Mouse (Mus musculus) hindbrain, embryonic 15.5 days (tissue): ENCODE results near the gene Epn2. TPM values are rescaled to one million over a fixed set of nuclear protein-coding genes. Genes with fewer than 3 reads are reported as not detected.

Source experiments
- ATAC-seq: fragments of 200-750 bp; cut with Nextera tagmentation; 2 replicates; pipeline ENCODE4 v1.8.0; 2017; ENCODE audit warnings: low read depth, moderate number of reproducible peaks, moderate TSS enrichment; ENCODE audit not compliant: low FRiP score
- H3K27ac ChIP-seq: fragments of 300-500 bp; sonication (generic); replicated peaks from 2 replicates; pipeline ENCODE4 v1.5.1; 2015; ENCODE audit warnings: mild to moderate bottlenecking, inconsistent platforms
- H3K27me3 ChIP-seq: fragments of 300-500 bp; sonication (generic); 2 replicates; pipeline ENCODE4 v1.6.1; 2015; ENCODE audit warnings: control low read depth, inconsistent platforms
- H3K36me3 ChIP-seq: fragments of 300-500 bp; sonication (generic); 2 replicates; pipeline ENCODE4 v1.6.1; 2015; ENCODE audit warnings: control low read depth, inconsistent platforms
- H3K4me1 ChIP-seq: fragments of 300-500 bp; sonication (generic); replicated peaks from 2 replicates; pipeline ENCODE4 v1.6.1; 2015; ENCODE audit warnings: control low read depth, inconsistent platforms
- H3K4me2 ChIP-seq: fragments of 300-500 bp; sonication (generic); 2 replicates; pipeline ENCODE4 v1.6.1; 2015; ENCODE audit warnings: moderate library complexity, mild to moderate bottlenecking, inconsistent platforms
- H3K4me3 ChIP-seq: fragments of 300-500 bp; sonication (generic); 2 replicates; pipeline ENCODE4 v1.5.1; 2015; ENCODE audit warnings: mild to moderate bottlenecking, inconsistent platforms
- H3K9ac ChIP-seq: fragments of 300-500 bp; sonication (generic); 2 replicates; pipeline ENCODE4 v1.6.1; 2015; ENCODE audit warnings: inconsistent platforms
- H3K9me3 ChIP-seq: fragments of 300-500 bp; sonication (generic); 2 replicates; pipeline ENCODE4 v1.6.1; 2016; ENCODE audit warnings: control low read depth, inconsistent platforms
- WGBS: fragments of 180-500 bp; shearing (Covaris S2); methylation state at CpG from one replicate; pipeline ENCODE4 v1.1.7; 2015; 5-methylcytosine and 5-hydroxymethylcytosine counted together
- polyA plus RNA-seq: library from polyadenylated mRNA; unstranded; fragments of >200 nt; fragmentation: Nextera tagmentation; extraction: Ambion mirVana; gene quantifications from 2 replicates; pipeline ENCODE4 v1.2.1, GENCODE M21; 2015

Gene Epn2
- polyA plus RNA-seq, 1 experiment from 2014 or later = 79.6 TPM

GRCm38 (mm10) chr11:61468534-61468933 is 111.0 kb downstream of the Epn2 start:
- no peak for ATAC-seq
- no peaks in the 10 kb centered on the region for H3K27me3 ChIP-seq
- H3K4me1 ChIP-seq = no peaks in the 10 kb centered on the region
- H3K4me2 ChIP-seq = no peak overlapping the region
- H3K4me3 ChIP-seq = no peak overlapping the region
- H3K9me3 ChIP-seq = no peaks in the 10 kb centered on the region
- 77% methylated on average over 4 of the region's 4 CpGs for WGBS
- H3K27ac ChIP-seq = no peak overlapping the region
- no peaks in the 10 kb centered on the region for H3K36me3 ChIP-seq
- no peak overlapping the region for H3K9ac ChIP-seq

Other genes starting within 250 kb of the Epn2 start
- gene Slc47a2, start 236.8 kb downstream of the Epn2 start, polyA plus RNA-seq = 0.38 TPM in 1 of 2 replicates, not detected in the other
- 0.19 and 0.63 TPM in 2 replicates for gene Slc47a1, start 201.3 kb downstream of the Epn2 start, polyA plus RNA-seq
- gene Rnf112, start 125.6 kb downstream of the Epn2 start, polyA plus RNA-seq = 28.2 and 28.9 TPM in 2 replicates
- gene Mfap4, start 94.3 kb downstream of the Epn2 start, polyA plus RNA-seq = 42.2 and 49.7 TPM in 2 replicates
- gene Mapk7, start 85.3 kb downstream of the Epn2 start, polyA plus RNA-seq = 71.1 and 74.8 TPM in 2 replicates
- gene B9d1, start 74.5 kb downstream of the Epn2 start, polyA plus RNA-seq = 31.6 and 34.9 TPM in 2 replicates
- 10.7 and 11.6 TPM in 2 replicates for gene Grap, start 73.6 kb upstream of the Epn2 start, polyA plus RNA-seq
- gene Fam83g, start 104.4 kb upstream of the Epn2 start, polyA plus RNA-seq = 0.24 and 0.31 TPM in 2 replicates
- not detected in 2 replicates for gene Slc5a10, start 141.1 kb upstream of the Epn2 start, polyA plus RNA-seq
- 49.7 and 52.0 TPM in 2 replicates for gene Prpsap2, start 182.4 kb upstream of the Epn2 start, polyA plus RNA-seq